Mouse (Mus musculus): ENCODE data around the gene Txlnb.

The Txlnb gene

DNA sequence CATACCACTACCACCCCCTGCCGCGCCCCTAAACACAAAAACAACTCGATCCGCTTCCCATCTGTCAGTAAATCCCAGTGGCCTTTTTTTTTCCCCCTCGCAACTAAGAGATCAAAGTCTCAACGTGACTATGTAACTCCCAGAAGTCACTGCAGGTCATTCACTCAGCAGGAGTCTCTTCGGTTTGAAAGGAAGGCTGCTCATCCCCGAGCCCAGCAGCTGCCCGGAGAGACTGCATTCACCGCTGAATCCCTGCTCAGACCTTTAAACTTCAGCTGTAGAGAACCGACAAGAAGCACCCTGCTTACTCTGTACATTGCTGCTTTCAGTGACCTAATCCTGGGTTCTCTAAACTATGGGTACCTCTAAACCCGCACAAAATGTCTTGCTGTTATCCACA lies 31.4 kb downstream of the Txlnb start:
- DNase-seq (ENCODE audit: low spot score), result no peak

DNA sequence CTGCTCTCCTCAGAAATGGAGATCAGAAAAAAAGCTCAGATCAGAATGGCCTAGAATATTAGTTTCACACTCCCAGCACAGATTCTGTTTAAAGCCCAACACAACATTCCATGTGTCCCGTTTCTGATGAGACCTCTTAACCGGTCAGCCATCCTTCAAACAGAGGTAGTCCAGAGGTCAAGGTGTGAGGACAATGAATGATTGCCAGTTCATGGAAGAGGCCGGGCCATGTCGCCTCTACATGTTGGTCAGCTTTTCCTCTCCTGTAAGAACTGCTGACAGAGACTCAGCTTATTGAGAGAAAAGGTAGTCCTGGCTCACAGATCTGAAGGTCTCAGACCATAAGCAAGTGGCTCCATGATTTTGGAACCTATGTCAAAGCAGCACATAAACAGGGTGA lies 33.2 kb downstream of the Txlnb start:
- no peak for DNase-seq (ENCODE audit: low spot score)

DNA sequence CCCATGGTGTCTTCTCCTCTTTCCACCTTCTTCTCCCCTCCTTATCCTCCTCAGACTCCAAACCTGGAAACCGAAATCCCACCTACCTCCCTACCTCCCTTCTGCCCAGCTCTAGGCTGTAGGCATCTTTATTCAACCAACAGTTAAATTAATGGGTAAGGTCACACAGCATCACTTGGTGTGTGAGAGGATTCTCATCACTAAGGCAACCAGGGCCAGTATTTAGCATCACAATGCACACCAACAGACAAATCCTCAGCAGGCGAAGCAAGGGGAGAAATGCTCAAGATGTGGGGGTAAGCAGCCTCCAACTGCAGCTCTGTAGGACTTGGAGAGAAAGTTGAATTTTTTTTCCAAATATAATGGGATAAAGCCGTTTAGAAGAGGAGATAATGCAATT lies 35.0 kb downstream of the Txlnb start:
- DNase-seq (ENCODE audit: low spot score), result no peak

DNA sequence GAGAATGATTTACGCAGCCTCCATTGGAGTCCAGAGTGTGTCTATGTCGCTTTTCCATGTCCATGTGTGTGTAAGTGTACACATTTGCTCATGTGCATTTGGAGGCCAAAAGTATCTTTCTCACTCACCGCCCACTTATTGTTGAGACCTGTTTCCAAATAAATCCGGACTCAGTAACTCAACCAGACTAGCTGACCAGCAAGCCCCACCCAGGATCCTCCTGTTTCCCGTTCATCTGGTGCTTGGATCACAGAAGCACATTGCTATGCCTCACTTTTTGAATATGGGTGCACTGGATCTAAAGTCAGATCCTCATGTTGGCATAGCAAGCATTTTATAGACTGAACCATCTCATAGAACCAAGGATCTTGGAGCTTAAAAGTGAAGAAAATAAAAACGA lies 39.0 kb downstream of the Txlnb start:
- no peak for DNase-seq (ENCODE audit: low spot score)

DNA sequence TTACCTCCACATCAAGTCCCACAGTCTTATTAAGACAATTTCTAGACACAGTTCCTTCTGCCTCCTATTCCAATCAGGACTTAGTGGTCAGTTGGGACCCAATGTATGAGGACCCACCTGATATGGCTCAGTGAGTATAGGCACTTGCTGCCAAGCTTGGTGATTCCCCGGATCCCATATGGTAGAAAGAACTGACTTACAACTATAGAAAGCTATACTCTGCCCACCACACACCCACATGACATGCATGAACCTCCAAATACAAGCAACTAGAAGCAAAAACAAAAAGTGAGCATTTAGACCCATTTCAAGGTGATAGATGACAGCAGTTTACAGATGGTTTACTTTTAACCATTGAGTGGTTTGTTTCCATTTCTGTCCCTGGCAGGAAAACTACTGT lies 40.2 kb downstream of the Txlnb start:
- DNase-seq (ENCODE audit: low spot score), result no peak

DNA sequence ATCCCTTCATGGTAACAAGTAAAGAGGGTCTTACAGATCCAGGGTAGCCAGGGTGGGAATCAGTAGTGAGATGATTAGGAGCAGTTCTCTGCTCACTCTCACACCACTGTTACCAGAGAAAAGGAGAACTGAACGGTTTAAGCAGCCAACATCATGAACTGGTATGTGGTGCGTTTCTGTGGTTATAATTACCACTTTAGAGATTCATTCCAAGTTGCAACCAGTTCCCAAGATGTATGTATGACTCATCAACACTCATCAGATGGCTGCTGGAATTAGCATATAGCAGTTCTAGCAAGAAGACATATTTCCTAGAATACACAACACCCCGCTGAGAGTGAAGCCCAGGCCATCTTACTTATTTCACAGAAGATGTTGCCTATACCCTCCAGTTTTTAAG lies 46.0 kb downstream of the Txlnb start:
- no peak for DNase-seq (ENCODE audit: low spot score)

DNA sequence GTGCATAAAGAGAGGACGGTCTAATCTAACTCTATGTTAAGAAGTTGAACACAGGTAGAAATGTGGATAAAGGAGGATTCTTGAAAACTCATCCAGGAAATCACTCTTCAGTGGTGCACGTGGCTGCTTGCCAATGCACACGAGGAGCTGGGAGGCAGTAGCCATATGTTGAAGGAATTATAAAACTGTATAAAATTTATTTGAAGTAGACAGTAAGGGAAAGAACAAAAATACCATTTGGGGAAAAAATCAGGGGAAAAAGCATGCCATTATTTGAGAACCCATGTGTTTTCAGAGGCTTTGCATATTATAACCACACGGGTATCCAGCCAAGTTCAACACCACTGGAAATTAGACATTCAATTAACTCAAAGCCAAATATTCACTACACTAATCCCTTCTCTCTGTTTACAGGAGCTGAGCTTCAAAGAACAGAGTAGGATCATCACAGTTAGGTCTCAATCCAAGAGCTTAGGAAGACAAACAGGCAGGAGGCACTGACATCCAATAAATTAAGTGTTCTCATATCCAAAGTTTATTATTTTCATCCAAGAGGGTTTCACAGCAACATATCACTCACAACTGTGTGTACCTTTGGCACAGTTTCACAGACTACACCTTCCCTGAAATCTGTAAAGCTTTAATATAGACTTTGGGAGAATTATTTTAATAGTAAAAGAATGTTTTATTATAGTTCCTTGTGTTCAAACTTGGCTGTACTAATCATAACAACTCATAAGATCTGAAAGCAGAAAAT lies 48.9 kb downstream of the Txlnb start:
- DNase-seq (ENCODE audit: low spot score), result no peak

DNA sequence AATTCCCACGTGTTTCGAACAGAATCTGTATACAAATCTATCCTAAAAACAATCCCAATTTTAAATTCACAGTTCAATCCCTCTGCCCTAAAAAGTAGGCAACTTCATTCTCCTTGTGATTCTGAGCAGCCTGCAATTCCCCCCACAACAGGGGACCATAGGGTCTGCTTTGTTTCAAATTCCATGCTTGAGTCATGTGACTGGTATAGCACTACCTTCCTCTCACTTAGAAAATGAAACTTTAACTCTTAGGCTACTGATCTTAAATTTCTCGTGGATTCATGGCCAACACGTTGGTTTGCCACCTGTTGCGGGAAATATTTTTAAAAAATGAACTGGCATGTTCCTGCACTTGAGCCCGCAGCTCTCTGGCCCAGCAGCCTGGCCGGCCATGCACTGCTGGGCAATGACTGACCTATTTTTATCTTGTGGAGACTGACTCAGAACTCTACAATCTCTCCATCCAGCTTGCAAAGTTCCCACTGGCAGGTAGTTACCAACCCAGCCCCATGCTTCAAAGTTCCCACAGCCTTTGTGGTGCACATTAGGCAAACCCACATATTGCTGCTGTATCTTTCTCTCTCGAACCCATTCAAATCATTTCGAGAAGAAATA lies 61.7 kb downstream of the Txlnb start:
- no peak for DNase-seq (ENCODE audit: low spot score)

DNA sequence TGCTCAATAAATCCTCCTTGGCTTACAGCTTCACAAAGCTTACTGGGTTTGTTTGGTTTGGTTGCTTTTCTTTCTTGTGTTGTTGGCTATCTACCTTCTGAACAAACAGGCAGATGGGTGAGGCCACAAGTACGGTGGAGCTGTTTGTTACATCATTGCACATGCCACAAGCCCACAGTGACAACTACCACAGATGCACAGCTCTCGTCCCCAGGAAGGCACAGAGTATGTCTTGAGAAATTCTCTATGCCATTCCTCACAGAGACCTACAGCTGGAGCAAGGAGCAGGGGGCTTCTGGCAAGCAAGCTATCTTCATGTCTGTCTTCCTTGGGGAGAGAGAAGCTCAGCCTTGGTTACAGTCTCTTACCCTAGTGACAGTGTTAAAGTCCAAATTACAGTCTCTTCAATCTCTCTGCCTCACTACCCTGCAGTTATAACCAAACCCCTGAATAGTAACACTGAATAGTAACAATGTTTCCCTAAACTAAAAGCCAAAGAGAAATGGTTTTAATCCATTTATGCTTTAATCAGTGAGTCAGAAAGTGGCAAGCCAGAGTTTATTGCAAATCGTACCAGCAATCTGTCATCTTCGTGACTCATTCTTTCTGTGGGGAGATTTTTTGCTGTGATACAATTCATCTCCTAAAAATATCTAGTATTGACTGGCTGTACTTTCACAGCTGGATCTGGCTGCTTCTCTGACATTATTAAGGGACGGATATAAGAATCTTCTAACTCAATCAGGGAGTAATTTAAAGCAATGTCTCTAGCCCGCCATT lies 64.9 kb downstream of the Txlnb start:
- DNase-seq (ENCODE audit: low spot score), result no peak

DNA sequence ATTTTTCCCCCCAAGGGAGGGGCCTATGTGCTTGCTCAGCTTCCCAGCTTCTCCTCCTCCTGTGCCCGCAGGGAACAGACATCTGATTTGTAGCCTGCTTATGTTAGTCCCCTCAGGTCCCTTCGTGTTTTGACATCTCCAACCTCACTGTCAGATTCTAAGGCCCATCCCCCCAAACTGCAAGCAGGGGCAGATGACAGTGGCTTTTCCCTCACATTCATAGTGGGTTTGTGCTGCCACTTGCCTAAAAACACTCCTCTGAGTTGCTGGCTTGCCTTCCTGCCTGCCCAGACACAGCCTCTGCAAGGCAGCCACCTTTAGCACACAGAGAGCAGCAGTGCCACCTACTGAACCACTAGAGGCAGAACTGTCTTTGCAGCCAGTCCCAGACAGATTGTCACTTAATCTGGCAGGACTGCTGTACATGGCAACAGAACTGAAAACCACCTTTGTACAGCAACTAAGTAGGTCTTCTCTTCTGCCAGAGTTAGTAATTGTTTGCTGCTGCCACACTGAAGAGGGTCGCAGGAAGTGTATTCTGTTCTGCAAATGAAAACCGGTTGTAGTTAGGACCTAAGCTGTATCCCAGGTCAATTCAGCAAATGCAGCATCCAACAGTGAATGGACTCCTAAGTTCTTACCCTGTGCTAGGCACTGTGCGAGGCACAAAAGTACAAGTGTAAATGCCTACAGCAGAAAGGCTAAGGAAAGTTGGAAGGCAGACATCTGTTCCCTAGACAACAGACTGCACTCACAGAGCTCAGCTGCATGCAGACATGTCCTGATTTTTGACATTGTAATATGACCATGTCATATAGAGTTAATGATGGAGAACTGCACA lies 74.0 kb downstream of the Txlnb start:
- DNase-seq (ENCODE audit: low spot score), result peak; percentile 58

DNA sequence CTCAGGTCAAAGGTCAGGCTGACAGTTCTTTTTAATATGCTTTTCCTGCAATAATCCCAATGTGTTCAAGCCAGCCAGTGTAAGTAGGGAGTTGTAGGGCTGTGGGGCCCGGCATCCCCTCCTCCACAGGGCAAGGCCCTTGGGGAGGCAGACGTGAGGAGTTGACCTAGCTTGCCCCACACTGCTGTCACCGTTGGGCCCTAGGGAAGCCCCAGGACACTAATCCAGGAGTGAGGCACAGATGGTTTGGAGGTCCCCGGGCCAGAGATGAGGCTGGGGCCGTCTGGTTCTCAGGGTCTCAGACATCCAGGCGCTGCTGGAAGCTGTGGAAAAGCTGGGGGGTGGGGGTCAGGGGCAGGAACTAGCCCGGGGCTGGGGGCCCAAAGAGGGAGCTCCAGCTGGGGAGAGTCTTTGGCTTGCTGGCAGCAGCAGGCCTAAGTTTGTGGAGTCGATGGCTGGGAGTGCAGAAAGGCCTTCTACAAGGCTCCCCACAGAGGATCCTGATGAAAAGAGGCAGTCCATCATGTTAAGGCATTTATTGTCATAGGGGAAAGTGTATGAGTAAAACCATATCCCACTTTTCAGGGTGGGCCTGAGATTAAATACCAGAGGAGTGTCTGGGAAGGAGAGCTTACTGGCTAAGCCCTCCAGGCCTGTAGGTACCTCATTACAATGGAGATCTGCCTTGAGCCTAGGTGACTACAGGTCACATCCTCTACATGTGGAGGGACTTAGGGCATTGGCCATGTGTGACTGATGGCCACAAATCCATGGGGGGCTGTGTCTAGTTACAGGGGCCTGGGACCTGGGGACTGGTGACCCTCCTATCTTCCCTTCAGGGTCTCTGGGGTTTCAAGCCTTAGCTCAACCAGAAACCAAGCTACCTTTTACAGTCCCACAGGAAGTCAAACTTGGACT lies 82.2 kb downstream of the Txlnb start:
- DNase-seq (ENCODE audit: low spot score), result no peak

DNA sequence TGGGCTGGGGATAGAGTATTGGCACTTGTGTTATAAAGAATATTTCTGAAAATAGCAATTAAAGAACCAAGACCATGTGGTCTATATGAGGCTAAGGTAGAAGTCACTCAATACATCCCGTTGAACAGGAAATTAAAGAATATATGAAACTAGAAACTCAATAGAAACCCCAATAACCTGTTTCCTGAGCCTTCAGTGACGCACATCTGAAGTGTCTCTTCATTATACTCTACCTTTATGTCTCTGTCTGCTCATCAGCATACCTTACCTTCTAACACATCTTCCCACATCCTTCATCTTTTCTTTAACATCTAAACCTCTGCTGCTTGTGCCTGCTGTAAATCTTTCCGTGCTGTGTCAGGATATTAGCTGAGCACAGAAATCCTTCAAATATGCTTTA lies 84.0 kb downstream of the Txlnb start:
- no peak for DNase-seq (ENCODE audit: low spot score)

DNA sequence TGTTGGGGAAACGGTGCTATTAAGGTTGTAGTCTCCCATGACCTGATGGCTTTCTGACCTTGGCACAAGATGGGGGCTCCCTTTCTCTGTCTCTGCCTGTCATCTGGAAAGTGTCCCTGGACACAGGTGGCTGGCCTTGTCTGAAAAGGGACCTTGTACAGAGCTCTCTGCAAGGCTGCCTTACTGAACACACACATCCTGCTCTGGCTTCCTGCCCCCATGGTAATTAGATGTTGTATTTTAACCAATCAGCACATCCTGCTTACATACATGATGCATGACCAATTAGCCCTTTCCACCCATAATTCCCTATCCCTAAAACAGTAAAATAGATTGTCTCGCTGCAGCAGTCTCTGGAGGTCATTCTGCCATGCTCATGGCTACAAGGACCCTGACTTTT lies 84.7 kb downstream of the Txlnb start:
- DNase-seq (ENCODE audit: low spot score), result no peak
